Mouse (Mus musculus) kidney, postnatal 0 days (tissue): ENCODE data around the gene Sertad4. TPM values are rescaled to one million over a fixed set of nuclear protein-coding genes. Genes with fewer than 3 reads are reported as not detected.

Experiments
- ATAC-seq: fragments of 200-750 bp; cut with Nextera tagmentation; replicated peaks from 2 replicates; pipeline ENCODE4 v1.8.0; 2017; ENCODE audit warnings: low read depth, moderate number of reproducible peaks, moderate TSS enrichment, moderate library complexity; ENCODE audit not compliant: low FRiP score
- DNase-seq: peaks from one replicate; pipeline ENCODE4 v3.0.0-alpha.2; 2016; ENCODE audit warnings: low spot score
- H3K27ac ChIP-seq: fragments of 300-500 bp; sonication (generic); 2 replicates; pipeline ENCODE4 v1.5.1; 2014; ENCODE audit warnings: mild to moderate bottlenecking
- H3K27me3 ChIP-seq: fragments of 300-500 bp; sonication (generic); 2 replicates; pipeline ENCODE4 v1.6.1; 2014; ENCODE audit warnings: low read length, mixed read lengths; ENCODE audit not compliant: insufficient read depth
- H3K36me3 ChIP-seq: fragments of 300-500 bp; sonication (generic); 2 replicates; pipeline ENCODE4 v1.6.1; 2014; ENCODE audit warnings: low read length, mixed read lengths; ENCODE audit not compliant: insufficient read depth
- H3K4me1 ChIP-seq: fragments of 300-500 bp; sonication (generic); replicated peaks from 2 replicates; pipeline ENCODE4 v1.6.1; 2014; ENCODE audit warnings: antibody characterized with exemption, low read length, mixed read lengths; ENCODE audit not compliant: insufficient read depth
- H3K4me2 ChIP-seq: fragments of 300-500 bp; sonication (generic); 2 replicates; pipeline ENCODE4 v1.6.1; 2014; ENCODE audit warnings: mild to moderate bottlenecking, low read length, moderate library complexity, mixed read lengths
- H3K4me3 ChIP-seq: fragments of 300-500 bp; sonication (generic); replicated peaks from 2 replicates; pipeline ENCODE4 v1.5.1; 2014; ENCODE audit warnings: low read depth, low read length
- H3K9ac ChIP-seq: fragments of 300-500 bp; sonication (generic); 2 replicates; pipeline ENCODE4 v1.6.1; 2014; ENCODE audit warnings: low read depth, low read length
- H3K9me3 ChIP-seq: fragments of 300-500 bp; sonication (generic); replicated peaks from 2 replicates; pipeline ENCODE4 v1.6.1; 2016; ENCODE audit warnings: low read length, inconsistent platforms, mixed read lengths
- CTCF ChIP-seq: IDR thresholded peaks from 2 replicates; pipeline ENCODE4 v1.5.1; 2016; ENCODE audit warnings: antibody characterized with exemption, low read depth, mild to moderate bottlenecking, moderate library complexity
- WGBS: fragments of 180-500 bp; shearing (Covaris S2); extraction: QIAGEN DNeasy Blood & Tissue Kit; methylation state at CpG from one replicate; pipeline ENCODE4 v1.1.7; 2014; 5-methylcytosine and 5-hydroxymethylcytosine counted together
- polyA plus RNA-seq: library from polyadenylated mRNA; unstranded; fragments of >200 nt; fragmentation: Nextera tagmentation; extraction: Ambion mirVana; gene quantifications from 2 replicates; pipeline ENCODE4 v1.2.1, GENCODE M21; 2015

The Sertad4 gene
- 20.0 and 20.4 TPM in 2 replicates for polyA plus RNA-seq

DNA sequence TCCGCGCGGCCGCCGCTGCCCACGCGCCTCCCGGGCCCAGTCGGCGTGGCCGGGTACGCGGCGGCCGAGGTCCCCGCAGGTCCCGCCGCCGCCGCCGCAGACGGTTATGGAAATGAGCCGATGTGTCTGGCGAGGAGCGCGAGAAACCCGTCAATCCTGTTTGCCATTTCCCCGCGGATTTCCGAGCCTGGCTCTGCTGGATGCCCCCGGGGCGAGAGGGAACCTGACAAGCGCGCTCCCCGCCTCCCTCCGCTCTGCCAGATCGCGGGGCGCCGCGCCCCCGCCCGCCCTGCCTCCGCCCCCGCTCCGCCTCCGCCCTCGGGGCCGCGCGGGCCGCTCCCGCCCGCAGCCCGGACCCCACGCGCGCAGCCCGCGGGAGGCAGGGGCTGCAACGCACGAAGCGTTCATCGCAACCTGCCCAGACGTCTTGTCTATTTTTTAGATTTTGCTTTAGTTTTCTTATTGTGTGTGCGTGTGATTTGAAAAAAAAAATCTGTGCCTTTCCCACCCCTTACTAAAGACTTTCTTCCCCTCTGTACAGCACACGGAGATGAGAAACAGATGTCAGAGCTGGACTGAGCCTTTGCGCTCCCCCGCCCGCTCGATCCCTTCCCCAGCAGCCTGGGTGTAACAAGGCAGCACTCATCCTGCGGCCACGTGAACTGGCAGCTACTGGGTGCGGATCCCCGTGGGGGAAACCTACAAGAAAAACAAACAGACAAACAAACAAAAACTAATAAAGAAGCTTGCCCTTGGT lies at the start of gene Sertad4:
Sertad4 (minus strand) TSS at position 283 of the 757 bp plus-strand sequence.
- Histone ChIP-seq H3K27me3 (no peaks in the 10 kb centered on the region), H3K27ac (peak within 1 kb of the TSS; percentile 92), H3K36me3 (no peaks in the 10 kb centered on the region), H3K4me3 (peak within 1 kb of the TSS; percentile 86), H3K9me3 (no peaks in the 10 kb centered on the region), H3K9ac (peak within 1 kb of the TSS; percentile 87), H3K4me2 (peak within 1 kb of the TSS; percentile 99), H3K4me1 (no peaks in the 10 kb centered on the region; the same call in 1 of the 2 replicates)
- peak; percentile 93 for DNase-seq
- TF ChIP-seq CTCF = no peak
- WGBS = 1% methylated on average over 53 of the region's 75 CpGs
- peak; percentile 59 for ATAC-seq

DNA sequence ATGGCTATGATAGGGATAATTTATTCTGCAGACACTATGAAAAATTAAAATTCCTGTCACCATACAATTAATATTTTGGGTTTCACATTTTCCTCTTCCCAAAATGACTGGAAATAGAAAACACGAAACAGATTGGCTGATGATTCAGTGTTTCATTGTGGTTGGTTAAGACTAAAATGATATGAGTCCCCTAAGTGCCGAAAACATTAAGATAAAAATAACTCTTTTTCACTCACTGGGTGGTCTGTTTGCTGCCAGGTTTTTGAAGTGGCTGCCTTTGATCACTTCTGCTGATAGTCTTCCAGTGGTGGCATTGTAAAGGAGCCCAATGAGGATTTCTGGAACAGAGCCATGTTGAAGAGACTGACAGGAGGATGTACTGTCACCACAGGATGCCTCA lies 46.0 kb upstream of the Sertad4 start:
- no peak for TF ChIP-seq CTCF
- Histone ChIP-seq H3K4me3 (no peak overlapping the region), H3K9ac (no peak overlapping the region), H3K9me3 (no peaks in the 10 kb centered on the region), H3K36me3 (no peaks in the 10 kb centered on the region), H3K4me2 (no peak overlapping the region), H3K27me3 (no peaks in the 10 kb centered on the region), H3K4me1 (no peaks in the 10 kb centered on the region), H3K27ac (0 out of 2 replicates have a peak overlapping the region, but pooled peaks have one; percentile 27)
- 56% methylated on average over 2 of the region's 2 CpGs for WGBS
- ATAC-seq (no peak), DNase-seq (peak; percentile 55)

DNA sequence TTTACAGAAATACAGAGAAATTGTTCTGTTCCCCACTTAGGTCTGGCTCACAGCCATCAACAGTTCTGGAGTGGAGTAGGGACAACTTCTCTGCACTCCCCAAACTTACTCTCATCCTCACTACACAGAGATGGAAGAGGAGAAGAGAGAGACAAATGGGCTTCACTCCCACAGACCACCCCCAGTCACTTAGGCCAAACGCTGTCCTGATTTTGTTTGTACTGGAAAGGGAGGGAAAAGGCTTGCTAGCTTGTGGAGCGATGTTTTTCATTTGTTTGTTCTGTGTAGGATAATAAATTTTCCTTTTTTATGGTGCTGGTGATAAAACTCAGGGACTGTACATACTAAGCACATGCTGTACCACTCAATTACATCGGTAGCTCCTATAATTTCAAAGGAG lies 45.4 kb upstream of the Sertad4 start:
- ATAC-seq (no peak; the same call in 1 of the 2 replicates), DNase-seq (peak; percentile 93)
- no peak overlapping the region for H3K4me3 ChIP-seq
- peak overlapping the region; percentile 28 for H3K27ac ChIP-seq
- TF ChIP-seq CTCF = no peak
- no peak overlapping the region for H3K4me2 ChIP-seq
- no peaks in the 10 kb centered on the region for H3K9me3 ChIP-seq
- H3K9ac ChIP-seq = no peak overlapping the region
- 11% methylated on average over 3 of the region's 3 CpGs for WGBS
- no peaks in the 10 kb centered on the region for H3K36me3 ChIP-seq
- H3K27me3 ChIP-seq = no peaks in the 10 kb centered on the region
- no peaks in the 10 kb centered on the region for H3K4me1 ChIP-seq

DNA sequence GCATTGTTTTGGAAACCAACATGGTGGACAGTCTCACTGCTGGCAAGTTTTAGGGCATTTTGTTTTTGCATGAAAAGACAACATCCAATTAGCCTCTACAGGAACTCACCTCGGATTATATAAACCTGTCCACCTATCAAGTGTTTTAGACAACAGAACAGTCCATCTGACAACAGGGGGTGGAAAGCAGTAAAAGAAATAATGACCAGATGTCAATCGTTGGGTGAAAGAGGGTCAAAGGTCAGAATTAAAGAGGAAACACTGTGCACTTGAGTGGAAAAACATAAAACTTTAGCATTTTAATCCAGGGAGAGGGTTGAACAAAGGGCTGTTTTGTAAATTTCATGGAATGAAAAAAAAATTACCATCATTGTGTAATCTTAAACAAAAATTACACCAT lies 43.2 kb upstream of the Sertad4 start:
- TF ChIP-seq CTCF = no peak
- Histone ChIP-seq H3K9me3 (no peaks in the 10 kb centered on the region), H3K4me3 (no peak overlapping the region), H3K4me1 (no peaks in the 10 kb centered on the region), H3K36me3 (no peaks in the 10 kb centered on the region), H3K4me2 (no peak overlapping the region), H3K27me3 (no peaks in the 10 kb centered on the region), H3K27ac (no peak overlapping the region), H3K9ac (no peak overlapping the region)
- DNase-seq = no peak
- ATAC-seq = no peak
- 21% methylated on average over 2 of the region's 2 CpGs for WGBS

DNA sequence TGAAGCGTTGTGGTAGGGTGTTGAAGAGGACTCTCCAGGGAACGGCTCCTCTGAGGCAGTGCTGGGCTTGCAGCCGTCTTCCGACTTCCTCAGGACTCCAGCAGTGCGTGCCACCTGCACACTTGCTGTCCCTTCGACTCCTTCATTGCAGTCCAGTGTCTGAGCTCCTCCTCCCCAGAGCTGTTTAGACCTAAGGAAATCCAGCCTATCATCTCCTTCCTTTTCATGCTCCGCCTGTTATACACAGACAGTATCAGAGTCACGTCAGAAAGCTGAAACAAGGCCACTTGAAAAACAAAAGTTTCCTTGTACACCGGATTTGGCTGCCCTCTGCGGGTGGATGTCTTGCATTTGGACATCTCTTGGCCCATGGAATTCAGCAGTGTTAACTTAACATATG lies 41.7 kb upstream of the Sertad4 start:
- Histone ChIP-seq H3K27ac (no peak overlapping the region), H3K9ac (no peak overlapping the region), H3K4me3 (no peak overlapping the region), H3K36me3 (no peaks in the 10 kb centered on the region), H3K27me3 (no peaks in the 10 kb centered on the region), H3K9me3 (no peaks in the 10 kb centered on the region), H3K4me2 (no peak overlapping the region), H3K4me1 (no peaks in the 10 kb centered on the region)
- ATAC-seq = no peak
- peak; percentile 55 for DNase-seq
- 61% methylated on average over 10 of the region's 10 CpGs for WGBS
- peak; percentile 46; the same call in 1 of the 2 replicates for TF ChIP-seq CTCF

DNA sequence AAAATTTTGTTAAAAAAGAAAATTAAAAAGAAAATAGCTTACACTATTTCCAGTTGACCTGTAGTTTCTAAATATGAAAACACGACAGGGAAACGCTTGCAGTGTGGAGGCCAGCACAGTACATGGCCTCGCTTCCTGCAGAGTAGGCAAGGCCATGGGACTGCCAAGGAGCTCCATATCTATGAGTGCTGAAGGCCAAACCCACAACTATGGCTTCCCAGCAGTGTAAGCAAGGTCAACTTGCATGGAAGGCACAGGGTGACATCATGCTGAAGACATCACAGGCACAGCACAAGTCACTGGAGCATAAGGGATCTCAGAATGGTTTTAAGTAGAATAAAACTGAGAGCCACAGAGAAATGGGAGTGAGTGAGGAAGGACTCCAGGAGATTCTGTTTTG lies 40.5 kb upstream of the Sertad4 start:
- ATAC-seq = no peak
- WGBS = 91% methylated on average over 3 of the region's 3 CpGs
- TF ChIP-seq CTCF = no peak

More for the DNA sequence above, 40.5 kb upstream of the Sertad4 start:
- no peak for DNase-seq
- H3K27ac ChIP-seq = no peak overlapping the region
- no peaks in the 10 kb centered on the region for H3K36me3 ChIP-seq
- no peaks in the 10 kb centered on the region for H3K4me1 ChIP-seq
- H3K9me3 ChIP-seq = no peaks in the 10 kb centered on the region
- H3K9ac ChIP-seq = no peak overlapping the region
- H3K27me3 ChIP-seq = no peaks in the 10 kb centered on the region
- H3K4me2 ChIP-seq = no peak overlapping the region
- H3K4me3 ChIP-seq = no peak overlapping the region
